Mouse (Mus musculus) midbrain, postnatal 0 days (tissue): ENCODE measurements at regions not wholly inside any gene's neighbourhood (a gene's known extent, or its start where the extent isn't known, plus 50 kb on each side); places are given as distances from the start of the nearest gene placed in this dataset.

ENCODE experiments used
- ATAC-seq: fragments of 200-750 bp; cut with Nextera tagmentation; 2 replicates; pipeline ENCODE4 v1.8.0; 2017; ENCODE audit warnings: moderate number of reproducible peaks, mild to moderate bottlenecking, moderate TSS enrichment, moderate library complexity; ENCODE audit not compliant: low FRiP score
- DNase-seq: peaks from one replicate; pipeline ENCODE4 v3.0.0-alpha.2; 2015; ENCODE audit warnings: low spot score
- H3K27ac ChIP-seq: fragments of 300-500 bp; sonication (generic); 2 replicates; pipeline ENCODE4 v1.5.1; 2014; ENCODE audit warnings: low read depth, mild to moderate bottlenecking, low read length, mixed read lengths
- H3K27me3 ChIP-seq: fragments of 300-500 bp; sonication (generic); 2 replicates; pipeline ENCODE4 v1.6.1; 2014; ENCODE audit warnings: low read length, control low read depth, mixed read lengths; ENCODE audit not compliant: insufficient read depth
- H3K36me3 ChIP-seq: fragments of 300-500 bp; sonication (generic); 2 replicates; pipeline ENCODE4 v1.6.1; 2014; ENCODE audit warnings: low read length, control low read depth, mixed read lengths; ENCODE audit not compliant: insufficient read depth
- H3K4me1 ChIP-seq: fragments of 300-500 bp; sonication (generic); 2 replicates; pipeline ENCODE4 v1.6.1; 2014; ENCODE audit warnings: mild to moderate bottlenecking, control low read depth, antibody characterized with exemption, low read length, mixed read lengths; ENCODE audit not compliant: insufficient read depth
- H3K4me2 ChIP-seq: fragments of 300-500 bp; sonication (generic); 2 replicates; pipeline ENCODE4 v1.6.1; 2014; ENCODE audit warnings: low read depth, mild to moderate bottlenecking, low read length, mixed read lengths; ENCODE audit not compliant: poor library complexity, severe bottlenecking
- H3K4me3 ChIP-seq: fragments of 300-500 bp; sonication (generic); 2 replicates; pipeline ENCODE4 v1.5.1; 2014; ENCODE audit warnings: low read depth, mild to moderate bottlenecking, low read length, moderate library complexity
- H3K9ac ChIP-seq: fragments of 300-500 bp; sonication (generic); replicated peaks from 2 replicates; pipeline ENCODE4 v1.6.1; 2014; ENCODE audit warnings: mild to moderate bottlenecking, low read length, moderate library complexity, mixed read lengths; ENCODE audit not compliant: poor library complexity, severe bottlenecking
- H3K9me3 ChIP-seq: fragments of 300-500 bp; sonication (generic); 2 replicates; pipeline ENCODE4 v1.6.1; 2016; ENCODE audit warnings: low read length, control low read depth
- CTCF ChIP-seq: IDR thresholded peaks from 2 replicates; pipeline ENCODE4 v1.5.1; 2016; ENCODE audit warnings: antibody characterized with exemption, mild to moderate bottlenecking
- WGBS: fragments of 180-500 bp; shearing (Covaris S2); extraction: QIAGEN DNeasy Blood & Tissue Kit; methylation state at CpG from one replicate; pipeline ENCODE4 v1.1.7; 2014; 5-methylcytosine and 5-hydroxymethylcytosine counted together

GRCm38 (mm10) chr1:193742688-193743087, 372.6 kb upstream of the Camk1g start:
- Histone ChIP-seq H3K9me3 (no peaks in the 10 kb centered on the region), H3K4me2 (no peak overlapping the region), H3K36me3 (no peaks in the 10 kb centered on the region), H3K9ac (no peak overlapping the region), H3K27ac (no peak overlapping the region), H3K4me1 (no peaks in the 10 kb centered on the region), H3K27me3 (no peaks in the 10 kb centered on the region), H3K4me3 (no peak overlapping the region)
- 93% methylated on average over 2 of the region's 2 CpGs for WGBS
- no peak for TF ChIP-seq CTCF
- ATAC-seq (no peak), DNase-seq (no peak)

- no peak overlapping the region for H3K27ac ChIP-seq
- H3K36me3 ChIP-seq, result no peaks in the 10 kb centered on the region
- no peak overlapping the region for H3K4me3 ChIP-seq
- ATAC-seq, result no peak
- no peaks in the 10 kb centered on the region for H3K27me3 ChIP-seq
- no peak for DNase-seq
- H3K4me2 ChIP-seq, result no peak overlapping the region
- no peaks in the 10 kb centered on the region for H3K9me3 ChIP-seq
- WGBS, result 68% methylated on average over 6 of the region's 6 CpGs
- TF ChIP-seq CTCF, result no peak
- no peak overlapping the region for H3K9ac ChIP-seq
- H3K4me1 ChIP-seq, result no peaks in the 10 kb centered on the region
Measured at GRCm38 (mm10) chr1:193738821-193739220, 368.7 kb upstream of the Camk1g start.

GRCm38 (mm10) chr1:193735949-193736518, 365.9 kb upstream of the Camk1g start:
- H3K4me3 ChIP-seq, result no peak overlapping the region
- H3K4me2 ChIP-seq, result no peak overlapping the region
- ATAC-seq (no peak), DNase-seq (no peak)
- no peaks in the 10 kb centered on the region for H3K4me1 ChIP-seq
- WGBS, result 80% methylated on average over 1 of the region's 1 CpGs
- TF ChIP-seq CTCF, result no peak
- H3K9ac ChIP-seq, result no peak overlapping the region
- H3K36me3 ChIP-seq, result no peaks in the 10 kb centered on the region
- no peaks in the 10 kb centered on the region for H3K27me3 ChIP-seq
- no peak overlapping the region for H3K27ac ChIP-seq
- H3K9me3 ChIP-seq, result no peaks in the 10 kb centered on the region

GRCm38 (mm10) chr1:193734014-193734763, 364.1 kb upstream of the Camk1g start:
- Histone ChIP-seq H3K27ac (no peak overlapping the region), H3K4me1 (no peaks in the 10 kb centered on the region), H3K36me3 (no peaks in the 10 kb centered on the region), H3K9me3 (no peaks in the 10 kb centered on the region), H3K9ac (no peak overlapping the region), H3K4me2 (no peak overlapping the region), H3K27me3 (no peaks in the 10 kb centered on the region), H3K4me3 (no peak overlapping the region)
- ATAC-seq (no peak), DNase-seq (no peak)
- TF ChIP-seq CTCF, result no peak
- WGBS, result 32% methylated on average over 4 of the region's 4 CpGs

GRCm38 (mm10) chr1:193733402-193733801, 363.3 kb upstream of the Camk1g start:
- Histone ChIP-seq H3K4me2 (no peak overlapping the region), H3K36me3 (no peaks in the 10 kb centered on the region), H3K27ac (no peak overlapping the region), H3K9me3 (no peaks in the 10 kb centered on the region), H3K4me3 (no peak overlapping the region), H3K4me1 (no peaks in the 10 kb centered on the region), H3K27me3 (no peaks in the 10 kb centered on the region), H3K9ac (no peak overlapping the region)
- no peak for ATAC-seq
- no peak for TF ChIP-seq CTCF
- DNase-seq, result no peak
- WGBS, result 13% methylated on average over 5 of the region's 5 CpGs

- H3K4me1 ChIP-seq, result no peaks in the 10 kb centered on the region
- no peak overlapping the region for H3K9ac ChIP-seq
- no peak overlapping the region for H3K4me3 ChIP-seq
- H3K27me3 ChIP-seq, result no peaks in the 10 kb centered on the region
- WGBS, result 19% methylated on average over 1 of the region's 1 CpGs
- no peak for ATAC-seq
- H3K9me3 ChIP-seq, result no peaks in the 10 kb centered on the region
- no peak for TF ChIP-seq CTCF
- H3K36me3 ChIP-seq, result no peaks in the 10 kb centered on the region
- H3K27ac ChIP-seq, result no peak overlapping the region
- no peak for DNase-seq
- H3K4me2 ChIP-seq, result no peak overlapping the region
Measured at GRCm38 (mm10) chr1:193732113-193732512, 362.0 kb upstream of the Camk1g start.
